Mouse (Mus musculus): ENCODE data around the gene Asb11. TPM values are rescaled to one million over a fixed set of nuclear protein-coding genes. Genes with fewer than 3 reads are reported as not detected.

Gene Asb11
- not detected in 2 replicates for total RNA-seq (2021)
- long read RNA-seq, partial matches to known transcripts, result 0 of 2 reads
- long read RNA-seq, other reads (novel, unspliced or antisense), result 2 of 2 reads

GRCm38 (mm10) chrX:164436709-164437108, at the start of gene Asb11:
Asb11 (plus strand) TSS chrX:164436994.
- no peak for DNase-seq

- no peak for DNase-seq
Observed at GRCm38 (mm10) chrX:164394091-164394490, 42.7 kb upstream of the Asb11 start.

- no peak for DNase-seq
Observed at GRCm38 (mm10) chrX:164398456-164398855, 38.3 kb upstream of the Asb11 start.

- DNase-seq, result no peak
Observed at GRCm38 (mm10) chrX:164405080-164405649, 31.6 kb upstream of the Asb11 start.

- DNase-seq, result no peak
Observed at GRCm38 (mm10) chrX:164406133-164407022, 30.4 kb upstream of the Asb11 start.

- DNase-seq, result no peak
Observed at GRCm38 (mm10) chrX:164408301-164408927, 28.4 kb upstream of the Asb11 start.

- no peak for DNase-seq
Observed at GRCm38 (mm10) chrX:164410562-164410961, 26.2 kb upstream of the Asb11 start.

GRCm38 (mm10) chrX:164416803-164417202, 20.0 kb upstream of the Asb11 start:
- DNase-seq, result no peak

- DNase-seq, result no peak
Observed at GRCm38 (mm10) chrX:164418008-164418407, 18.8 kb upstream of the Asb11 start.

- DNase-seq, result peak; percentile 83
Observed at GRCm38 (mm10) chrX:164419471-164419939, 17.3 kb upstream of the Asb11 start, which contains the start of gene Piga. Piga (plus strand) TSS chrX:164419787.

GRCm38 (mm10) chrX:164419955-164420354, 16.8 kb upstream of the Asb11 start:
- DNase-seq, result no peak

- no peak for DNase-seq
Observed at GRCm38 (mm10) chrX:164420518-164420917, 16.3 kb upstream of the Asb11 start.

- DNase-seq, result no peak
Observed at GRCm38 (mm10) chrX:164424821-164425220, 12.0 kb upstream of the Asb11 start.

- DNase-seq, result no peak
Observed at GRCm38 (mm10) chrX:164427295-164427694, 9.5 kb upstream of the Asb11 start.

- DNase-seq, result no peak
Observed at GRCm38 (mm10) chrX:164428224-164428623, 8.6 kb upstream of the Asb11 start.

- DNase-seq, result no peak
Observed at GRCm38 (mm10) chrX:164430621-164431020, 6.2 kb upstream of the Asb11 start.

GRCm38 (mm10) chrX:164431133-164431532, 5.7 kb upstream of the Asb11 start:
- DNase-seq, result no peak

- DNase-seq, result no peak
Observed at GRCm38 (mm10) chrX:164431541-164431940, 5.3 kb upstream of the Asb11 start.

GRCm38 (mm10) chrX:164432682-164433081, 4.1 kb upstream of the Asb11 start:
- DNase-seq, result no peak

GRCm38 (mm10) chrX:164439462-164439861, 2.7 kb downstream of the Asb11 start:
- no peak for DNase-seq

GRCm38 (mm10) chrX:164440140-164440539, 3.3 kb downstream of the Asb11 start:
- peak; percentile 13 for DNase-seq

- no peak for DNase-seq
Observed at GRCm38 (mm10) chrX:164440703-164441102, 3.9 kb downstream of the Asb11 start.

GRCm38 (mm10) chrX:164441306-164441705, 4.5 kb downstream of the Asb11 start:
- peak; percentile 14 for DNase-seq
